Mouse (Mus musculus): Measurements from ENCODE around the gene Aldh1l1.
A peak's percentile ranks its signal among the peaks of the same experiment; 100 is the strongest.

The Aldh1l1 gene

DNA sequence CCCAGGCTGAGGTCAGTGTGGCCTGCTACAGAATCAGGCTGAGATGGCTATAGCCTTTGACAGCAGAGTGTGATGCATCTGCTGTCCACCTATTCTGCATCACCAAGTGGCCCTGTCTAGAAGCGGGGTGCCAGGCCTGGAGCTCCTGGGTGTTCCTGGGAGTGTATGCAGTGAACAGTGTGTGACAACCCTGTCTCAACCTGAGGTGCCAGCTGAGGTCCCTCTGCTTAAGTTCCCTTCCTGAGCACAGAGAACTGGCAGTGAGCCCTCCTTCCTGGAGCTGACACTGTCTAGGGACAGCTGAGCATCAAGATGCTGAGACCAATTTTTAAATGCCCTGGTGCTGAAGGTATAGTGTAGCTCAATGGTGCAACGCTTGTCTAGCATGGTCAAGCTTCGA, 13.5 kb upstream of the Aldh1l1 start:
- DNase-seq: no peak

DNA sequence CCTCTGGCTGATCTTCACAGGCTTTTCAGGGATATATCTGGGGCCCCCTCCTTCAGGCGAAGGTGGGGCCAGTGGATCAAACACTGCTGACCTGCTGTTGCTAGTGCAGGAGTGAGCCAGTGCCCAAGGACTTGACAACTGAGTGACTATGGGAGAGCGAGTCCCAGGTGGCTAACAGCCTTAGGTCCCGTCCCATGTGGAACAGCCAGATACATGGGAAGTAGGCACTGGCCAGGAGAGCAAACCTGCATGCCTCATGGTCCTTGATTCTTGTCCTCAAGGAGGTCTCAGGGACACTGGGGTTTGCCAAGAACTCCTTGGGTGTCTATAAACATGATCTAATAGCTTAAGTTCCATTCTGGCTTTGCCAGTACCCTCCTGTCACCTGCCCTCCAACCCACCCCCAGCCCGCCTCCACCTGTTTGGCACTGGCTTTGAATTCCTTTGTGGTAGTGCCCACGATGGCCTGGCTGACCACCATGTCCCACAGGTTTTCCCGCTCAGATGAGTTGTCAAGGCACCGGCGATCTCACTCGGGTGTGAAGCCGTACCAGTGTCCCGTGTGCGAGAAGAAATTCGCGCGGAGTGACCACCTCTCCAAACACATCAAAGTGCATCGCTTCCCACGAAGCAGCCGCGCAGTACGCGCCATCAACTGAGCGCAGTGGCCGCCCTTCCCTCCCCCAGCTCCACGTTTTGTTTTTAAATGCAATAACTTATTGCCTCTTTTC, 12.4 kb upstream of the Aldh1l1 start:
- no peak for DNase-seq

DNA sequence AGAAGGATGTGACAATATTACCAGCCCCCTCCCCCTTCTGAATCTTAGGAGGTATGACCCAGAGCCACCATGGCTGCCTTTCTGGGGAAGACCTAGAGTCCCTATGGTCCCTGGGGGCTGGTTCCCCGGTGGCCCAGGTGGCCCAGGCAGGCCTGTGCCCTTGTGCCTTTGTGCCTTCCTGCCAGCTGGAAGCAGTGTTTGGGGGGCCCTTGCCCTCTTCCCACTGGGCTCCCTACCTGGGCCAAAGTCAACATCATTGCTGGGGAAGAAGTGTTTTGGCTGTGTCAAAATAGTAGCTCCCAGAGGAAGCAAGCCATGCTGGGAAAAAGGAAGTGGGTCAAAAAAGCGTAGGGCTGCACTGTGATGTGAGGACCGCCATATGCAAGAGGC, 11.9 kb upstream of the Aldh1l1 start:
- DNase-seq: no peak

DNA sequence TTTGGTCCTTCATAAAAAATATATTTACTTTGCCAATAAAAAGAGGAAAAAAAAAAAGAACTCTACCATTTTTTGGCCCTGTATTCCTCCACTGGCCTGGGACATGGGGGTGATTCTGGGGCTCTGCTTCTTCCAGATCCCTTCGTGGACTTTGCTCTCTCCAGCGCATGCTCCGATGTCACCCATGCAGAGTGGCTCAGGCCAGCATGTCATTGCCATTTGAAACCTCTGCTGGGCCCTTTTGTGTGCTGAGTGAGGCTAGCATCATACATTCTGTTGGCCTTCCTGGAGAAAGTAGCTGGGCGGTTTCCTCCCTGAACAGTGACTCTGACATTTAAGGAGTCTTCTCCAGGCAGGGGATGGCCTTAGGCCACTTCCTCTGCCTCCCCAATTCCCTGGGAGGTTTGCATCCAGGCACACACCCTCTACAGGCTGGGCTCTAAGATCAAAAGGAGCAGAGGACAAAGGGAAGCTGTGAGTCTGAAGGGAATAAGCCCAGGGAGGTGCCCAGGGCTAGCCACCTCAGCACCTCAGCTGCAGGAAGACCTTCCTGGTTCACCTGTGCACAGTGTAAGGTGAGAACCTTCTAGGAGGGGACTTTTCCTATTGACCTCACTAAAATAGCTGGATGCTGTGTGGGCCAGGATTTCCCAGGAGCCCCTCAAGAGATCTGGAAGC, 10.9 kb upstream of the Aldh1l1 start:
- no peak for DNase-seq

DNA sequence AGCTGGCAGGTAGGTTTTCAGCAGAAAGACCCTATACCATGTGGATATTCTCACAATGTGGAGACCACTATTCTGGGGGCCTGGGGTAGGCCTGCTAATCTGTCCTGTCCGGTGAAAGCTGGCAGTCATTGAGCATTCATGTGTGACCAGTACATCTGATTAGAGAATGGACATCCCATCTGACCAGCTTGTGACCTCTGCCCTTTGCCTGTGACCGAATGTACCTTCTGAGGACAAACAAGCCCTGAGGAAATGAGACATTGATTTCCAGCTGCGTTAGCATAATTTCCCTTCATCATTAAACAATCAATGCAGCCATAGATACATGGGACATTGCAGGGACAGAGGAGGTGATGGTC, 10.4 kb upstream of the Aldh1l1 start:
- no peak for DNase-seq

DNA sequence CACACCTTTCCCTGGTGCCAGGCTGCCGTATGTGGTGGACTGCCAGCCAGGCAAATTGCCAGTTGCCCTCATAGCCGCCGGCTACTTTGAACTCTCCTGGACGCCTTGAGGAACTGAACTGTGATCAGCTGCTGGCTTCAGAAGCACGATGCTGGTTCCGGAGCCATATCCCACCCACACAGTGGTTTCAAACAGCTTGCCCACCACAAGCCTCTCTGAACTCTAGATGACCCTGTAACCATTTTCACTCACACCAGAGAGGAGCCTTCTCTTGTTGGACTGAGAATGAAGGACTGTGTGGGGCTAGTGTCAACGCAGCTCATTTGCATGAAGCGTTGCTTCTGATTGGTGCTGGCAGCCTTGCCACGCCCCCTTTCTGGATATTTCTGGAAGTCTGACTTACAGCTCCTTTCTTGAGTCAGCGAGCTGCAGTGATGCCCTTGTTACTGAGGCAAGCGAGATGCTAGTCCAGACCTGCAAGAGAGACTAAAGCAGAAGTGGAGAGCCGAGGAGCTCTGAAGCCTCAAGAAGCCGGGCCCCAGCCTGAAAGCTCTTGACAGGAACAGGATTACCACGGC, 9.2 kb upstream of the Aldh1l1 start:
- DNase-seq: peak; percentile 39 to 40

DNA sequence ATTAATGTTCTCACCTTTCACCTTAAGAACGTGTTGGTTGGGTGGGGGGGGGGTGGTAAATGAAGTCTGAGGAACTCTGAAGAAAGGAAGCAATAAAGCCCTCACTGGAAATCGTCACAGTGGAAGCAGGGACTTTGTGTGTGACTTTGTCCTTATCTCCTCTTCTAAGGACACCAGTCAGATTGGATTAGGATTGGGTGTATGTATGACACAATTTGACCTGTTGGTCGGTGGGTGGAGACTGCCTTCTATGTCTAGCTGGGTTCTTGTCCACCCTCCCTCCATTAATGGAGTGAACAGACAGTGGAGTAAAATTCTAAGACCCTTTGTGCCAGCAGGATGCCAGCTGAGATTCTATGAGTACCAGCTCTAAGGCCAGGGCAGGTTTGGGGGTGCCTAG, 2.0 kb upstream of the Aldh1l1 start:
- no peak for DNase-seq

DNA sequence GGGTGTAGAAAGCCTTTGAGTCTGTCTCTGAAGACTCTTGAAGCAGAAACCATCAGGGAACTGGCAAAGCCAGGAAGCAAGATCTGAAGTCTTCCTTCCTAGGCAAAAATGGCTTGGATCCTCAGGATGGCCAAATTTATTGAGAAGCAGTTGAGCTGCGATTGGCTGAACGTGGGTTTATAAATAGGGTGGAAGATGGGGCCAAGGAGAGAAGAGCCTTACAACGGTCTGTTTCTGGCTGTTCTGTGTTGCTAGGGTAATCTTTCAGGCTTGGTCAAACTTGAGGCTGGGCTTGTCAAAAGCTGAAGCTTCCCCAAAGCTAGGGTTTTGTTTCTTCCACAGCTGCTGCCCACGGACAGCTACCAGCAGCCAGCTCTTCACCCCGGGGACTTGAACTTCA, 1.4 kb upstream of the Aldh1l1 start:
- no peak for DNase-seq

DNA sequence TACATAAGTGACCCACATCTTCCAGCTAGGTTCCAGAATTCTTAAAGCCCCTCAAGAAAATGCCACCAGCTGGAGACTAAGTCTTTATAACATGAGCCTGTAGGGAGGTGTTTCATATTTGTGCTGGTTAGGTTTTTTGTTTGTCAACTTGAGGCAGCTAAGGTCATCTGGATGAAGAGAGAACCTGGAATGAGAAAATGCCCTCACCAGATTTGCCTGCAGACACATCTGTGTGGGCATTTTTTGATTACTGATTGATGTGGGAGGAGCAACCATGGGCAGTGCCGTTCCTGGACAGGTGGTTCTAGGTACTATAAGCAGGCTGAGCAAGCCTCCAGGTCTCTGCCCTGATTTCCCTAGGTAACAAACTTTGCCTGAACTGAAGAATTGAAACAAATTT, 1.3 kb downstream of the Aldh1l1 start:
- no peak for DNase-seq

DNA sequence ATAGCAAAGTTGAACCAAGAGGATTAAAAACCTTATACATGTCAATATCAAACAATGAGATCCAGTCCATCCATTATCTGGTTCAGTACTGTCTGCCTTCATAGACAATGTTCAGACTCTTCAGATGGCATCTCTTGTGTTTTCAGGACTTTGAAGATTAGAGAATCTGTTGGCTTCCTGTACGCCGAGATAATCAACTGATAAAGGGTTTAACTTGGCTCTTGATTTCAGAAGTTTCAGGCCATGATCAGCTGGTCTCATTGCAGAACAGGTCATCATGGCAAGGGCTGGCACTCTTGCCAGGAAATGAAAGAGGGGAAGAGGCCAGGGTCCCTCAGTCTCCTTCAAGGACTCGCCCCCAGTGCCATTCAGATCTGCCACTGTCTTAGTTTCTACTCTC, 3.3 kb downstream of the Aldh1l1 start:
- DNase-seq: no peak

DNA sequence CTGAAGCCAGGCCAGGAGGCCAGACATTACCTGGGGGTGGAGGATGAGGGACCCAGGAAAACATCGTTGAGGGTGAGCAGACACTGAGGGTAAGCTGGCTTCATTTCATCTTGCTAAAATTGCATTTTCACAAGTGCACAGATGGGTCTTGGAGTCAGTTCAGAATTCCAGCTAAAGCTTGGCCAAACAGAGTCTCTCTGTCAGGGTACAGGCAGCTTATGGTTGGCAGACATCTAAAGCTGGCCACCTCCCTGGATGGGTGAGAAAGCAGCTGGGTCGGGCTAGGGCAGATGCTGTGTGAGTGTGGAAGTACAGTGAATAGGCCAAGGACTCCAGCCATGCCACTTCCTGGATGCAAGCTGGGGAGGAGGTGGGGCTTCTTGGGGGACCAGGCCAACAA, 4.7 kb downstream of the Aldh1l1 start:
- no peak for DNase-seq

DNA sequence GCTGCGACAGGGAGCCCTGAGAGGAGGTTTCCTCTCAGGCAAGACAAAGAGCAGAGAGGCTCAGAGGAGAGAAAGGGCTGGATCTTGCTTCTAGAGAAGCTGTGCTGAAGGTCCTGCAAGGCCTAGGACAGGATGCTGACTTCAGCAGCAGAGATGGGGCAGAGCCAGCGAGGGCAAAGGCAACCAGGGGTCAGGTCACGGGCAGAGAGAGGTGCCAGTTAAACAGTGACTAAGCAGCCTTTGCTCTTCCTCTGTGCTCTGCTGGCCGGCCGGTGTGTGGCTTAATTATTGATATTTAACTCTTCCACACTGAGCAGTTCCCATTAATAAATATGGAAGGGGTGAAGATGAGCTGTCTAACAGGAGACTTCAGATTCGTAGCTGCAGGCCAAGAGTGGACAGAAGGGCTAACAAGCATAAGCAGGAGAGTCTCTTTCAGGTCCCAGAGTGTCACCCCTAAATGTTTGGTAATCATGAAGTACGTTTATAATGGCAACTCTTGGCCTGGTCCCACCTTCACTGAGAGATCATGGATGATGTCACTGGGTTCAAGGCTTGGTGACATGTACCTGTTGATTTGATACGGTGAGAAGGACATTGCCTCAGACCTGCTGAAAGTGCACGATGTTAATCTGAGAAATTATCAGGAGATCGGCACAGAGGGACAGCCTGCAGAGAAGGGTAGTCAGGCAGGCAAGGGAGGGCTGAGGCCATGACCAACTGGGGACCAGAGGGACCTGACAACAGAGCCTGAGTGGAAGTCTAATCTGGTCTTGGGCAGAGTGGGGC, 5.9 kb downstream of the Aldh1l1 start:
- no peak for DNase-seq

DNA sequence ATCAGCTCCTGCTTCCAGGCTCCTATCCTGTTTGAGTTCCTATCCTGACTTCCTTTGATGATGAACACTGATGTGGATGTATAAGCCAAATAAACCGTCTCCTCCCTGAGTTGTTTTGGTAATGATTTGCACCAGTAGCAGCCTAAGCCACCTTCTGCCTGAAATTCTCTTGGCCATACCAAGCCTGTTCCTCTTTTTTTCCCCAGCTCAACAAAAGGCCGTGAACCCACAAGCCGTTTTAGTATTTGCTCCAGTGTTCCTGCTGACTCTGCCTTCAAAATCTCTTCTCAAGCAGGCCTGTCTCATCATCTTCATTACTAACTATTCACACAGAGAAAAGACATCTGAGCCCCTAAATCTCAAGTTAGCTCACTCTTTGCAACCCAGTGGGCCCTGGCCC, 7.9 kb downstream of the Aldh1l1 start:
- no peak for DNase-seq

DNA sequence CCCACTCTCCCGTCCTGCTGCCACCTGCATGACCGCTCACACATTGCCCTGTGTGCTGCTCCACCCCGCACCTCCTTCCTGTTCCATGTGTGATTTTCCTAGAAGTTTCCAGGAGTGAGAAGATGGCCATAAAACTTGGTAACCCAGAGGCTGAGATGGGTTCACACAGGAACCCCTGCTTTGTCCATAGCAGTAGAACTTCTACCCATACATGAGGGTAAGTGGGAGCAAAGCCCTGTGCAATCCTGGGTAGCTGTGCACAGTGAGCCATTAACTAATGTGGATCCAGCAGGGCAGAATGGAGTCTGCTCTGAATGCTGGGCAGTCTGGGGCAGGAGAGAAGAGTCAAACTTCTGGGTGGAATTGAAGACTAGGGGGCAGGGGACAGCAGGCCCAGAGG, 8.3 kb downstream of the Aldh1l1 start:
- no peak for DNase-seq

DNA sequence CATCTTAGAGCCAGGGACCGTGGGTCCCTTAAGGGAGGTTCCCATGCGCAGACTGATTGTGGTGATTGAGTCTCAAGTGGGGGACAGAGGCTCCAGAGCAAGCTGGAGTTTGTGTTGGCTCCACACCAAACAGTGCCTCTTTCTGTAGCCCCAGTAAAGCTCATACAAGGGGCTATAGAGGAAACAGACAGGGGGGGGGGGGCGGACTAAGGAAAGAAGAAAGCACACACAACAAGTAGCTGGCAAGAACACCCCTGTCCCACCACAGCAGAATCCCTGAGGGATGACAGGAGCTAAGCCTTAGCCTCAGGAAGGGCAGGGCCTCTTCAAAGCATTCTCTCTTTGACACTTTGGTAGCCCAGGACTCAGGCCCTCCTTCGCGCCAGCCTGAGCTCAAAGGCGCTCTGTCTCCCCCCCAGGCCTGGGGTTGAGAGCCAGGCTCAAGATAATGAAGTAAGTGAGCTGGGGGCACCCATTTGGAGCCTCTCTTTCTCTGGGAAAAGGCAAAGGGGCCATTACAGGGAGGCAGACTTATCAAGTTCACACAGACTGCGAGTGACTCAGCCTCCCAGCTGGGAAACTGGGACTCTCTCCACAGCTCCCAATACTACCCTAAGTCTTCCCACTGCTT, 9.2 kb downstream of the Aldh1l1 start:
- no peak for DNase-seq

DNA sequence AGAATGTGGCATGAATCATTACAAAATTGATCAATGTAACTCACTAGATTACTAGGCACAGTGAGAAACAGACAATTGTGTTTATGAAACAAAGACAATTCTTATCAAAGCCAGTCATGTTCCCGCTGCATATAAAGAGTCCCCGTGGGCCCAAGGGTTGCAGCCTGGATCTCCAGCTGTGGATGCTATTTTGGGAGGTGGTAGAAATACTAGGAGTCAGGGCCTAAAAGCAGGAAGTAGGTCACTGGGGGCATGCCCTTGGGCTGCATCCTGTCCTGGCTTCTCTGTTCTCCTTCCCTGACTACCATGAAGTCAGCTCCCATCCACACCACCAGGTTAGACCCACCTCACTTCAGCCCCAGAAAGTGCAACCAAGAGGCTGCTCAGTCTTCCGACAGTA, 10.0 kb downstream of the Aldh1l1 start:
- no peak for DNase-seq

DNA sequence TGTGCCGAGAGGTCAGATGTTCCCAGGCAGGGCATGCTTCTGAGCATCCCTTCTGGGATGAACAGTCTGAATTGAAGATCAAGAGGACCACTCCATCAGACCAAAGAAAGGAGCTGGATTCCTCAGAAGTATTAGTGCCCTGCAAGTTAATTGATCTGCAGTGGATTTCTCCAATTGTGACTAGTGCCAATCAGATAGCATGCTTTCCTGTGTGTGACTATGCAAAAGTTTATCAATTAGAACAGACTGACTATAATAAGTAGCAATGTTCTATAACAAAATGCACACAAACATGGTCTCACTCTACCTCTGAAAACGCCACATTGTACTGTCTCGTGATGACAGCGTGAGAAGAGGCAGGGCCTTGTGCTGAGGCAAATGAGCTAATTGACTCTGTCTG, 13.3 kb downstream of the Aldh1l1 start:
- no peak for DNase-seq

DNA sequence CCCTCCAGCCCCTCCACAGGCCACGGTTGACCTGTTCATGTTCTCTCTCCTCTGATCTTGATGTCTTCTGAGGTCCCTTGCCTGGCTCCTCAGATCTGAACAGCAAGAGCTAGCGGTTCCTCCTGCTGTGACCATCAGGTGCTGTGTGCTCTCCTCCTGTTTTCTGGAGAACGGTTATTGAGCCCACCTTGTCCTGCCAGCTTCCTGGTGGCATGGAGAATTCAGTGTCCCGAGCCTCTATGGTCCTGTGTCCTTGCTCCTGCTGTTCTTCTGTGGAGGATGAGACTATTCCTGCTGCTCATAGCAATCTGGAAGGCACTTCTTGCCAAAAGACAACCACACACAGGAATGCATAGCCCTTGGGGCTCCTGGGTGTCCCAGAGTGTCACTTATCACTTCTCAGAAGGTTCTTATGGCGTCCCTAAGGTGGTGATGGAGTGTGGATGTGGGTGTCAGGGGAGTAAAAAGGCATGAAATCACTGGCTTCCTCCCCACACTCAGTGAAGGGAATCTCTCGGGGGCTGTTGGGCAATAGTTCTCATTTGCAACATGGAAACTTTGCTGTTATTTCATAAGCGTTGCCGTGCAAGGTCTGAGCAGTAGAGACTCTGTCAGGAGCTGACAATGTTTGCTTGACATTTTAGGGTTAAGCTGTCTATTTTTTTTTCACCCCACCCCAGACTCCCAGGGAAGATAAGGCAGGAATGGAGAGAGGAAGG, 15.2 kb downstream of the Aldh1l1 start:
- peak in 1 of 2 experiments; percentile 28 for DNase-seq

DNA sequence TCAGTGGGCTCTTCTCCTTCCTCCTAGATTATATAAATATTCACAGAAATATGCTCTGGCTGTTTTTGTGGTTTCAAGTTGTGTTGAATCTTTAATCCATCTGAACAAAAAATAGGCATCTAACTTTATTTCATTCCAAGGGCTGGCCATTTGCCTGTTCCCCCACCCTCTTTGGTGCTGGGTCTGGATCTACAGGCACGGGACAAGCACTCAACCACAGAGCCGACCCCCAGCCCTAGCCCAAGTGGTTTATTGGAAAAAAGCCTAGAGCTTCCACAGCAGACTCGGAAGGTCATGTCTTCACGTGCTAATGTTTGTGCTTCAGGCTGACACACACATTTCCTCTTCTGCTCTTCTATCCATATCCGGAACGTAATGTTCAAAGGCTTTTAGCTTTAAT, 19.7 kb downstream of the Aldh1l1 start:
- no peak for DNase-seq

DNA sequence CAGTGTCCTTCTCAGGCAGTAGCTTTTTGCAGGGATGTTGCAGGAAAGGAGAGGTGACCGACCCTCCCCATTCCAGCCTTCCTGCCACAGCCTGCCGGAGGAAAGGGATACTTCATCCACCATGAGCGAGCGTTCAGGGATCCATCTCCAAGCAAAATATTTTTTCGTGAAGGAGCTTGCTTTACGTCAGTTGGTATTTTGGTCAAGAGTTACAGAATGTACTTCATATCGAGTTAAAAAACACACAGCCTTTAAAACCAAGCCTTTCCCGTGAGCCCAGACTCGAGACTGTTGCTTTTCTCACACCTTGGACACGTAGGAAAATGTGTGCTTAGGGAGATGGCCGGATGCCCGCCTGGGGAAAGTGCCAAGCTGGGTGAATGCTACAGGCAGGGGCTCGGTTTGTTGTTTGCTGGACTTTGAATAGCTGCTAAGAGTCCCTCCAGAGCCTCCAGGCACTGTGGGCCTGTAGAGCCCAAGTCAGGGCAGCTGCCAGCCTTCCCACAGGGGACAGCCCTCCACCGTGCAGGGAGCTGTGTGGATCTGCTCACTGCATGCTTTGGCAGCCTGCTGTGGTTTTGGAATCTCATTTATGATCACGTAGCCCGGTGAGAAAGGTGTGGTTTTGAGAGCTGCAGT, 20.6 kb downstream of the Aldh1l1 start:
- peak; percentile 88 to 89 for DNase-seq

DNA sequence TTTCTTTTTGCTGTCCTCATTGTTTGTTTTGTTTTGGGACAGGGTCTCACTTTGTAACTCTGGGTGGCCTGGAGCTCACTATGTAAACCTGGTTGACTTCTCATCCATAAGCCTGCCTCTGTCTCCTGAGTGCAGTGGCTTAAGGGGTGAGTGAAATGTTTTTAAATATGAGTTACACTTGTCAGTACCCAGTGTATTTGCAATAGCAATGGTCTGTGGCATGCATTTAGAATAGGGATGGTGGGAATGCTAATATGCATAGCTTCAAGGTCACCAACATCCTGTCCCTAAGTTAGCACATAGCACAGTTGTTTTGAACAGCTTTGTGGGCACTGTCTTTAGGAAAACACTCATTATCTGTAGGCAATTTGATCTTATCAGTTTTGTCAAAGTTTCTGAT, 21.2 kb downstream of the Aldh1l1 start:
- DNase-seq: no peak

DNA sequence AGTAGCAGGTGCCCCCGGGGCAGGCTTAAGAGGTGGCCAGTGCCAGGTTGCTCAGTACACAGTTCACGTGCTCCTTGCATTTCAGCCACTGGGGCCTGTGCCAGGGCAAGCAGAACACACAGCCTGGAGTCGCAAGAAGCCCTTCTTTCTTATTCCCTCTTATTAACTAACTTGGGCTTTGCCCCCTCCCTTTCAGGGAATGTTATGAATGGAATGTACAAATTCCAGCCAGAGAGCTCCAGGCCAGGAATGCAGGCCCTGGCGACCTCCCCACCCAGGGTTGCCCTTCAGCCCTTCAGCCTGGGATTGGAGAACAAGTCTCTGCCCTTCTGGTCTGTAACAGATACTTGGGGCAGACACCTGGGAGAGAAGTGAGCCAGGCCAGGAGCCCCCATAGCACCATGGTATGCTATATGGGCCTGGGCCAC, 22.0 kb downstream of the Aldh1l1 start:
- DNase-seq: peak; percentile 30
